Mouse (Mus musculus) embryo, embryonic 11 days (tissue): ENCODE measurements around the gene Ifi206.
"Not testable (repeated sequence)": the region's sequence is repeated elsewhere in the genome, so short reads cannot be mapped to it uniquely, and the experiment has no call there.

Experiments used
- DNase-seq: peaks from one replicate; pipeline ENCODE4 v3.0.0-alpha.2; 2015

Gene Ifi206

GRCm38 (mm10) chr1:173490812-173491480, at the start of gene Ifi206:
Ifi206 (minus strand) TSS chr1:173491041.
- not testable (repeated sequence) for DNase-seq

- not testable (repeated sequence) for DNase-seq
These were observed 45.0 kb upstream of the Ifi206 start, which contains the start of gene Ifi214 for GRCm38 (mm10) chr1:173535791-173536190. Ifi214 (minus strand) TSS chr1:173535957.

GRCm38 (mm10) chr1:173521452-173521851, 30.6 kb upstream of the Ifi206 start:
- DNase-seq, result no peak

GRCm38 (mm10) chr1:173510595-173510994, 19.8 kb upstream of the Ifi206 start:
- not testable (repeated sequence) for DNase-seq

GRCm38 (mm10) chr1:173491483-173491882, 642 bp upstream of the Ifi206 start:
- not testable (repeated sequence) for DNase-seq

GRCm38 (mm10) chr1:173481182-173481574, 9.7 kb downstream of the Ifi206 start:
- not testable (repeated sequence) for DNase-seq

- not testable (repeated sequence) for DNase-seq
These were observed 10.3 kb downstream of the Ifi206 start for GRCm38 (mm10) chr1:173480399-173481181.

GRCm38 (mm10) chr1:173456761-173457160, 34.1 kb downstream of the Ifi206 start:
- DNase-seq, result no peak

GRCm38 (mm10) chr1:173456139-173456754, 34.6 kb downstream of the Ifi206 start:
- peak; percentile 65 for DNase-seq

GRCm38 (mm10) chr1:173451665-173452064, 39.2 kb downstream of the Ifi206 start:
- no peak for DNase-seq

- DNase-seq, result no peak
These were observed 40.2 kb downstream of the Ifi206 start for GRCm38 (mm10) chr1:173450621-173451020.

GRCm38 (mm10) chr1:173447067-173447466, 43.8 kb downstream of the Ifi206 start:
- no peak for DNase-seq

- no peak for DNase-seq
These were observed 47.8 kb downstream of the Ifi206 start for GRCm38 (mm10) chr1:173443061-173443460.

- DNase-seq, result no peak
These were observed 49.6 kb downstream of the Ifi206 start for GRCm38 (mm10) chr1:173441210-173441609.

- no peak for DNase-seq
These were observed 50.2 kb downstream of the Ifi206 start for GRCm38 (mm10) chr1:173440681-173441080.

GRCm38 (mm10) chr1:173437161-173437953, 53.5 kb downstream of the Ifi206 start:
- DNase-seq, result no peak

- no peak for DNase-seq
These were observed 58.4 kb downstream of the Ifi206 start for GRCm38 (mm10) chr1:173432411-173432810.

GRCm38 (mm10) chr1:173429995-173430699, 60.7 kb downstream of the Ifi206 start:
- DNase-seq, result no peak

GRCm38 (mm10) chr1:173427385-173427784, 63.5 kb downstream of the Ifi206 start:
- no peak for DNase-seq

GRCm38 (mm10) chr1:173426345-173426744, 64.5 kb downstream of the Ifi206 start:
- no peak for DNase-seq

GRCm38 (mm10) chr1:173420374-173420773, 70.5 kb downstream of the Ifi206 start:
- DNase-seq, result no peak
